Mouse (Mus musculus): ENCODE measurements around the gene B4galnt1.

The B4galnt1 gene

DNA sequence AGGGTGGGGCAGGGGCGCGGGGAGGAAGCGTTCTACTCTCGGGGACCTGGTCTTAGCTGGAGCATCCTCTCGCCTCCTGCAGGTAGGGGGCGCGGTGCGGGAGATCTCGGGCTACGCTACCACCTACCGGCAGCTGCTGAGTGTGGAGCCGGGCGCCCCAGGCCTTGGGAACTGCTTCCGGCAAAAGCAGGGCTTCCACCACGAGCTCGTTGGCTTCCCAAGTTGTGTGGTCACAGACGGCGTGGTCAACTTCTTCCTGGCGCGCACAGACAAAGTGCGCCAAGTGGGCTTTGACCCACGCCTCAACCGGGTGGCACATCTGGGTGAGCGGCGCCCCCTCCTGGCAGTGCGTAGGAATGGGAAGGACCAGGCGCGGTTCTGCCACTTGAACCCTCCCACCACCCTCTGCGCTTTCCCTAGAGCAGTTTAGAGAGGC lies 5.8 kb downstream of the B4galnt1 start:
- peak; percentile 87 for DNase-seq (ENCODE audit: low spot score)

DNA sequence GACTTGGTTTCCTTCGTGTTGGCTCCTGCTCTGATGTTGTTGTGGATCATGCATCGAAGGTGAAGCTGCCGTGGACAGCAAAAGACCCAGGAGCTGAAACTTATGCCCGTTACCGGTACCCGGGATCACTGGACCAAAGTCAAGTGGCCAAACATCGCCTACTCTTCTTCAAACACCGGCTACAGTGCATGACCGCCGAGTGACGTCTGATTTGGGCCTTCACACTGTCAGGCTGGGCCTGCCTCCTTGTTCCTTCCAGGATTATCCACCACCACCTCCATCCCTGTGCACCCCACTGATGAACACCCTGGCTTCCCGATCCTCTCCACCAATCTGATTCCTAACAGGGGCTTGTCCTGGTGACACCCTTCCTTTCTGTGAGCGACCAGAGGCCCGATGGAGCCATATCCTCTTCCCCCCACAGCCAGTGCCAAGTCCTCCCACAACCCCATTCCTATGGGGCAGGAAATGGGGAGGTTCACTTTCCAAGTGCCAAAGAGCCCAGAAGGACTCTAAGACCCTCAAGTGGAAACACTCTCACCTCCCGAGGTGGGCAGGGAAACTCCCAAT lies 6.7 kb downstream of the B4galnt1 start:
- DNase-seq (ENCODE audit: low spot score) = no peak

DNA sequence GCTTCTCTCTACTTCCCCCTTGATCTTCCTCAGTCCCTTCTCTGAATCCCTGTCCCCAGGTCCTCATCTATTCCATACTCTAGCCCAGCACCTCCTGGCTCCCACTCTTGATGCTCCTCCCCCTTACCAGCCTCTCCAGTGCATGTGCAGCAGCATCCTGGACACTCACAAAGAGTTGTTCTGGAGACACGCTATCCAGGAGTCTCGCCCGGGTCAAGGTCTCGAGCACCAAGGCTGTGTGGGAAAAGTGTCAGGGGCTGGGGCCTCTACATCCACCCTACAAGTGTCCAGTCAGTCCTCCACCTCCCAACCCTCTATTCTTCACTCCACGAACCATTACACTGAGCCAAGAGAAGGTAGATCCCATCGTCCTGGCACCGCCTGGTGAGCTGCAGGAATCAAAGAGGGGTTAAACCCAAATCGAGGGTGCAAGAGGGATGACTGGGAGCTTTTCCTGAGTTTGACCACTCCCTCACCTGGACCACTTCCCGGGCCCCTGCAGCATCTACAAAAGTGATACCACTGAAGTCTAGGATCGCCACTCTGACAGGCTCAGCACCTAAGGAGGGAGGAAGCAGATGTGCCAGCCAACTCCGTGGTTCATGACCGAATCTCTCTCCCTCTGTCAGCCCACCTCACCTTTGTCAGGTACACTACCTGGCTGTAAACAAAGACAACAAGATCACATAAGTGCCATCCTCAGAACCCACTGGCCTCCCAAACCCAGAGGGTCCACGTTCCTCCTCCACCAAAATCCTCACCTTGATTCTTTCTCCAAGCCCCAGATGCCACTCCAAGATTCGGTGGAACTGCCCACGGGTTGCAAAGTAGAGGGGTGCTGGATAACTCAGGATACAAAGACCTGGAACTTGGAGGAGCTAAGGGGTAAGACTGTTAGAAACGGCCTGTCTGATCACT lies 8.4 kb downstream of the B4galnt1 start:
- no peak for DNase-seq (ENCODE audit: low spot score)

DNA sequence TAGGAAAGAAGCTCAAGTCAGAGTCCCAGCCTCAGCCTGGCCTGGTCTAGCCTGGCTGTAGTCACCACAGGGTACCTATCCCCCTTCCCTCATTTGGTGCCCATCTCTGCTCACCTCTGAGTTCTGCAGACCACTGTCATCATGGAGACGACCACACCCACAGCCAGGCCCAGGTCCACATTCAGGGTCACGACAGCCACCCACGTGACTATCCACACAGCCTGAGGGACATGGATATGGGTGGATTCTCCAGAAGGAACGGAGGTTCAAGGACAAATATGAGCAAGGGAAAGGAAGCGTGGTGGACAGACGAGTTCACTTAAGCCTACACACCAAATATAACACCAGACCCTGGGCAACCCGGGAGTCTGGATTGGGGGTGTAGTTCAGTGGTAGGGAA lies 9.1 kb downstream of the B4galnt1 start:
- DNase-seq (ENCODE audit: low spot score) = no peak

DNA sequence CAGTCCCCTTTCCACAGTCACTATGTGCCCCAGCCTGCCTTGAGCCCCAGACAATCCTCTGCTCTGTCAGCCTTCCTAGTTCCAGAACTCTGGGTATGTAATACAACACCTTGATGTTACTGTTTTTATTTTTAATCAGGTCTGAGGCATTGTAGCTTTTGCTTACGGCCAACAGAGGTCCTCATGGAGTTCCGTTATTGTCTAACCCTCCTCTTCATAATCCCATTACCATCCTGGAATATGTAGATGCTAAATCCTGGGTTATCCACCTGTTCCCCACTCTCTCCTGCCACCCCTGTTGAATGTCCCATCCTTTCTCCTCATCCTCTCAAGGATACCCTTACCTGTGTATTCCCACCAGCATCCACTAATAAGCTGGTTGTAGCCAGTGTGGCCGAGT lies 11.2 kb downstream of the B4galnt1 start:
- DNase-seq (ENCODE audit: low spot score) = no peak

DNA sequence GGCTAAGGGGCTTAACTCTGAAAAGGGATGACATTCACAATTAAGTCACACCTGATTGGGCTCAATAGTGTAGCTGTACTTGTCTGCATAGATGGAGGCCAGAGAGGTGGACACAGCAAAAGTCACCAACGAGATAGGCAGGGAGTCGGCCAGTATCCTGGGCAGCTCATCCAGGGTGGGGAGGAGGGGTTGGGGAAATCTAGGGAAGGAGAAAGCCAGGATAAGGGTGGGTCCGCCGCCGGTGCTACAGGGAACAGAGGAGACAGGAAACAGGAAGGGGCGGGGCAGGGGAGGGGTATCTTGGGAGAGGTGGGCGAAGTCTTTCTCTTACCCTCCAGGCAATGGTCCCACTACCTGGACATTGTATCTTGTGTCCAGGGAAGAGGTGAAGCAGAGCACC lies 11.7 kb downstream of the B4galnt1 start:
- DNase-seq (ENCODE audit: low spot score) = no peak

DNA sequence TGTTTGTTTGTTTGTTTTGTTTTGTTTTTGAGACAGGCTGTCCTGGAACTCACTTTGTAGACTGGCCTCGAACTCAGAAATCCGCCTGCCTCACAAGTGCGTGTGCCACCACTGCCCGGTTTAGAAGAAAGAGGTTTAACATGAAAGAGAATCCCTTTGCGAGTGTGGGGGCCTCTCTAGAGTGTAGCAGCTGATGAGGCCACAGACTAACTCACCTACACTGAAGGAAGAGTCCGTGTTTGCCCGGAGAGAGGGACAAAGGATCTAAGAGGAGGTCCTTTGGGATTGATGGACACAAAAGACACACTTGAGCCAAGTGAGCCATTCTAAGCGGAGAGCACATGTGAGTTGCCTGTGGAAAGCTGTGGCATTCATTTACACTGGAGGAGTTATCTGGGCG lies 12.2 kb downstream of the B4galnt1 start:
- DNase-seq (ENCODE audit: low spot score) = no peak

DNA sequence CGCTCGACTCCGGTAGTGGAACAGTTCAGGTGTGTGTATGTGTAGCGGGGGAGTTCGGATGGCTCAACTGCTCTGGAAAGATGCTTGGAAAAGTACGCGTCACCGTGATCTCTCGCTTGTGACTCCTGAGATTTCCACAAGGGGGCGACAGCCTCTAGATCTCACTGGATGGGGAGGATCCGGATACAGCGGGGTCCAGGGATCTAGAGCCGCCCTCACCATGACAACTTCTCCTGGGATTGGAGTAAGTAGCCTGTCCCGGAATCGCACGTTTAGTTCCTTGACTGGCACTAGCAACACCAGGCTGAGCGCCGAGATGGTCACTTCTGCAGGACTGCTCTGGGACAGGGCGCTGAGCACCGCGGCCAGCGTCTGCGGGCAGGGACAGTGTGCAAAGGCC lies 12.7 kb downstream of the B4galnt1 start:
- no peak for DNase-seq (ENCODE audit: low spot score)

DNA sequence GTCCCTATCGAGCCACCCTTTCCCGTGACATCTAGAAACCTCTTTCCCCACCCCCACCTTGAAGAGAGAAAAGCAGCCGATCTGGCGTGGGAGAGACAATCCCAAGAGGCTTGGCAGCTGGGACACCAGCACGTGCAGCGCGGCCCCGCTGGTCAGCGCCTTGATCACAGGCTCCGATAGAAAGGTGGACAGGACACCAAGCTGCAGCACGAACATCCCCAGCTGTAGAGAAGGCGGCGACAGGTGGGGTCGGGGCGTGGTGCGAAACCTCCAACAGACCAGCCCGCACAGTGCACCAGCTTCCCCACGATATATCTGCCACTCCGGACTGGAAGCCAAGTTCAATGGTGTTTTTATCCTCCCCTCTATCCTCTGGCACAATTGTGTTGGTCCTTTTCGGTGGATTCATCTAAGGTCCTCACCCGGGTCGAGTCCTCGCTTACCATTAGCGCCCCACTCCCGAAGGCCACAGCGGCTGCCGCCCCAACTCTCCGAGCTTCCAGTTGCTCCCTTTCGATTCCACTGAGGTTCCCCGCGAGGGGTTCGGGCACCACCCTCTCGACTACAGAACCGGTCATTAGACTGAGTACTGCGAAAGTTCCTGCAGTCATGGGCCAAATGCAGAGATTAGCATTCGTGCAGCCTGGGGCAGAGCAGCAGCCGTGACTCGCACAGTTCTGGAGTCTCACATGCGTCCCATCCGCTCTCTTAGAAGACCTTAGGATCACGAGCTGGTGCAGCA lies 13.4 kb downstream of the B4galnt1 start:
- no peak for DNase-seq (ENCODE audit: low spot score)

DNA sequence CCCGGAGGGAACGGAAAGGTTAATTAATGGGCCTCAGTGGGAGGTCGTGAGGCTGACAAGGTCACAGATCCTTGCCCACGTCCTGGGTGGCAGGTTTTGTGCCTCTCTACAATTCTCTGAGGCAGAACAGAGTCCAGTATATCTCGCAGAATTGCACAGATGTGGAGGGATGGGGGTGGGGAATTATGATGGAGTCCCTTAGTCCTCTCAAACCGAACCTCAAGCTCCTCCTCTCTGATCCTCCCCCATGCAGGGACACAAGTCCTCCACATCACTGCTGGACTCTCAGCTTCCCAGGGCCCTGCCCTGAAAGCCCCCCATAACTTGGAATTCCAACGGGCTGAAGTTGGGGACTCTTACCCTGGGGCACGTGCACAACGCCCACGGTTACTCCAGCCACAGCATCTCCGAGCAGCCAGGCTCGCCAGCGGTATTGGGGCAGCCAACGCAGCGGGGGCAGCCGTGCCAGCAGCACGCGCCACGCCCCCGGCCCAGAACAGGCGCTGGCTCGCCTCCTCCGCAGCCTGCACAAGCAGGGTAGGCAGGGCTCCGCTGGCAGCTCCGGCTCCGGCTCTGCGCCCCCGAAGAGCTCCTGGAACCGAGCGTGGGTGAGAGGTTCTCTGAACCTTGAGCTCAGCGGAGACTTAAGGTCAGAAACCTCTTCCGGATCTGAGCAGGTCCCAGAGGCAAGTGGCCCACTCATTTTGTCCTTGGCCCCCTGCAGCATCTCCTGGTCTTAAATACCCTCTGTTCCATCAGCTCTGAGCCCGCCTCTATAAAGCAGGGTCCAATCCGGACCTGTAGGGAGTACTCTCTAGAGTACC lies 15.1 kb downstream of the B4galnt1 start, which contains the start of gene Slc26a10:
Gene Slc26a10, minus strand, starts transcription at position 775 of the 824 bp plus-strand sequence.
- no peak for DNase-seq (ENCODE audit: low spot score)

DNA sequence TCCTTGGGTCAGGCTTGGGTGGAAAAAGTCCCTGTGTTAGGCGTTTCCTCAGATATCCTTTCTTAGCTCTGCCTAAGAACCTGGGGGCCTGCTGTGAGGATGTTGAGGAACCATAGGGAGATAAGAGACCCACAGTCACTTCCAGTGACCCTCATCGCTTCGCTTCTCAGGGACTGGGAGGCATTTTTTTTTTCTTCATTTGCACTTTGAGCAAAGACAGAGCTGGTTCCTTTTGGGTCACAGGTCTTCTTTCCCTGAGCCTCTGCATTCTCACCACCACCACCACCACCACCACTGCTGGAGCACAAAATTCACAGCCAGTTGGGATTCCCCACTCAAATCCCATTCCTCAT lies 15.6 kb downstream of the B4galnt1 start:
- DNase-seq (ENCODE audit: low spot score) = no peak

DNA sequence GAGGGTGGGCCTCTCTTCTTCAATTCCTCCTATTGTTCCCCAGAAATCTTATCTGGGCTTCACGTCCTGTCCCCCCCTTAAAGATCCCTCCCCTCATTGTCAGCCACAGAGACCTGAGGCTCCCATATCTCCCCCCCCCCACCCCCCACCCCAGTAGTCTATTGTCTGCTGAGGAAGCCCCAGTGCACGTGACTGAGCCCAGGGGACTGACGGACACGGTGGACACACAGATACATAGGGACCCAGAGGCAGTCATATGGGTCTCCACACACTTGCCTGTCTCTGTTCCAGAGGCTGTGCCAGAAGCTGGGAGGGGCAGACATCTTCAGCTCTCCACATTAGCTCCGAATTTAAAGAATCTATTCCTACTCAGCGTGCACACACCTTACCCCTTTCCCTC lies 16.5 kb downstream of the B4galnt1 start:
- DNase-seq (ENCODE audit: low spot score) = no peak

DNA sequence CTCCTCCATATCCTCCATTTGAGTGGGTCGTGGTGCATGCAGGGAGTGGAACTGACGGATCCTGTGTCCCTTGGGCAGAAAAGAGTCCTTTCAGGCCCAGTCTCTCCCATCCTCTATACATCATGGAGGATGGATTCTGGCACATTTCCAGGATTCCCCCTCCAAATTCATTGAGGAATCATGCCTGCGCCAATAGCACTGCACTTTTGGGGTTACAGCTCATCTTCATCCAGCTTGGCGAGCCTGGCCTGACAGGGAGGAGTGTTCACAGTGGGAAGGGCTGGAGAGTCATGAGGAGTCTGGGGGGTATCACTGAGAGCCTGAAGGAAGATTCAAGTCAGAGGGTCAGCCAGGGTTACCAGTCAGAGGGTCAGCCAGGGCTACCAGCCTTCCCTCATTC lies 17.6 kb downstream of the B4galnt1 start:
- no peak for DNase-seq (ENCODE audit: low spot score)

DNA sequence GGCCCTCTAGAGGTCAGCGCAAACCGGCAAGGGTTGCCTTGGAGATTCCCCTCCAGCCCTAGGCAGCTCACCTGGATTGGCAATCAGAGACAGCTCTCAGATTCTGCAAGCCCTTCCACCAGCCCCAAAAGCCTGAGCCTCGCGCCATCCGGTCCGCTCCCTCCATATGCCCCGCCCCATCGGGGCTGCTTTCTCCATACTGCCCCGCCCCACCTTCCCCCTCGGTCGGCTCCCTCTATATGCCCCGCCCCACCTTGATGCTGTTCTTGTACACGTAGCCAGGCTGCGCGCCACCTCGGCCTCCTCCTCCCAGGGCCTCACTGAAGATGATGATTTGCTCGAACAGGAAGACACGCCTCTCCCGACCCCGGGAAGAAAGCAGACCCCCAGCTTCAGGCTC lies 18.7 kb downstream of the B4galnt1 start:
- no peak for DNase-seq (ENCODE audit: low spot score)

DNA sequence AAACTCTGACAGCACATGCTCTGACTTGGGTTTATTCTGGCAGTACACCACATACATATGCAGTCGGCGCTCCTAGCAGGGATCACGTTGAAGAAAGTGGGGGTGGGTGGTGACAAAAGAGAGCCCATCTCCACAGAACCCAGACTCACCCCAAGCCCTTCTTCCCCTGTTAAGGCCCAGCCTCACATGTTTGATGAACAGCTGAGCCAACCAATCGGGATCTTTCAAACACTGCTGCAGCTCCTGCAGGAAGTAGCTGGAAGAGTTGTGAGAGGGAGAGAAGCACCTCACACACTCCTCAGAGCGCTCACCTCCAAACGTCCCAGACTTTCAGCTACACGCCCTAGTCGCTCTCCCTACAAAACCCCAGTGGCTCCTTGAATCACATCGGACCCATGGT lies 20.1 kb downstream of the B4galnt1 start:
- DNase-seq (ENCODE audit: low spot score) = no peak

DNA sequence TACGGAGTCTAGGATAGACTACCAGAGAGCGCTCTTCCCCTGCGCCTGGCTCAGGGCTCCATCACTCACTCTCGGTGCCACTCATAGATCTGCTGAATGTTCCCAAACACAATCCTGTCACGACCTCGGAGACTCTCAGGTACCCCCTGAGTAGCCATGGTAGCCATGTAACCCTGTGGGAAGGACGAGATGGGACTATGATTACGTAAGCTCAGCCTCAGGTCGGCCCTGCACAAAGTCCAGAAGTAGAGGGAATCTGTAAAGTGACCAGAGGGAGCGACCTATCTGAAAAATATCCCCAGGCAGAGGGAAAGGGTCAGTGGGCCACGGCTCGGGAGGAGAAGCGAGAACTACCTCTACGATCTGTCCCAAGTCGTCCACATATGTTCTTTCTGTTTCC lies 20.5 kb downstream of the B4galnt1 start:
- no peak for DNase-seq (ENCODE audit: low spot score)

DNA sequence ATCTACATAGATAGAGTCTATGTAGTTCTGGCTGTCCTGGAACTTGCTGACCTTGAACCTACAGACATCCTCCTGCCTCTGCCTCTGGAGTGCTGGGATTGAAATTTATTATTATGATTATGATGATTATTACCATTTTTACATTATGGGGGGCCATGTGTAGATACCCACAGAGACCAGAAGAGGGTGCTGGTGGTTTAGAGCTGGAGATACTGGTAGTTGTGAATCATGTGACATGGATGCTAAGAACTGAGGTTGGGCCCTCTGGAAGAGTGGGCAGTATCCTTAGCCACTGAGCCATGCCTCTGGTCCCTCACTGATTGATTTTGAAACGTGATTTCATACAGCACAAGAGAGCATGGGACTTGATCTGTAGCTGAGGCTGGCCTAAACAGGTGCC lies 21.4 kb downstream of the B4galnt1 start:
- DNase-seq (ENCODE audit: low spot score) = no peak

DNA sequence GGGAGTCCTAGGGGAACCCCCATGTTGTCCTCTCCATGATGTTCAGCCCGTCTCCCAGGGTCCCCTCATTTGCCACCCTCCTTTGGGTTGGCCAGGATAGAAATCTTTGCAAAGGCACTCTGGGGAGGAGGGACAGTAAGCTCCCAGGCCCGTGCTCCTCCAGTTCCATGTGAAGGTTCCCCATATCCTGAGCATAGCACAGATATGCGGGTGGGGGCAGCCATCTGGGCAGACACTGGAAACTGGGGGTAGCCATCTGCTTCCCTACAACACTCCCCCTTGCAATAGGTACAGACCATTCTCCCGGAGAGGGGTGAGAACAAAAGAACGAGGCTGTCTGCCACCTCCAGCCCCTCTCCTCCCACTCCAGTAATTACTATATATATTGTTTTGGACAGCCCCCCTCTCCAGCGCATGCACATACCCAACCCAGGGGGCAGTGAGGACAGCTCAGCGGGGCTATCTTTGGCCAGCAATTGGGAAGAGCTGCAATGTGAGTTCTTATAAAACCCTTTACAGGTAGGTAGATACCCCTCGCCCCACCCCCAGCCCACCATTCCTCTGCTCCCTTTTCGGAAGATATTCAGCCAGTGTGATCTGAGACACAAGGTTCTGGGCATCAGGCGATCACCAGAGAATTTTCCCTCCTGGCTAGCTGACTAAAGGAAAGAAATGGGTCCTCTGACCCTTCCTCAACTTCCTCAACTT lies 22.5 kb downstream of the B4galnt1 start:
- no peak for DNase-seq (ENCODE audit: low spot score)

DNA sequence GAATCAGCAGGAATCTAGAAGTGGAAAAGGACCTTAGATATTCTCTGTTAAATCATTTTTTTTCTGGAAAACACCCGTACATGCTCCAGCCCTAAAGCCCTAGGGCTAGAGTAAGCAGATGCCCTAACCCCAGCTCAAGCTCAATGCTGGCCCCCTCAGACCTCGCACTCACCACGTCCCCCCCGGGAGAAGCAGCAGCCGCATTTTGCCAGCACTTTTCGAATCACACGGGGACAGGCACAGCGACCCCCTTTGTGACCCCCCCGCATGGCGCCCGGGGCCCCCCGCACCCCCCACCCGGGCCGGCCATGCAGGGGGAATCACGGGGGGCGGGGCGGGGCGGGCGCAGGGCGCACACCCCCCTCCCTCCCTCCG lies 23.0 kb downstream of the B4galnt1 start:
- DNase-seq (ENCODE audit: low spot score) = no peak

DNA sequence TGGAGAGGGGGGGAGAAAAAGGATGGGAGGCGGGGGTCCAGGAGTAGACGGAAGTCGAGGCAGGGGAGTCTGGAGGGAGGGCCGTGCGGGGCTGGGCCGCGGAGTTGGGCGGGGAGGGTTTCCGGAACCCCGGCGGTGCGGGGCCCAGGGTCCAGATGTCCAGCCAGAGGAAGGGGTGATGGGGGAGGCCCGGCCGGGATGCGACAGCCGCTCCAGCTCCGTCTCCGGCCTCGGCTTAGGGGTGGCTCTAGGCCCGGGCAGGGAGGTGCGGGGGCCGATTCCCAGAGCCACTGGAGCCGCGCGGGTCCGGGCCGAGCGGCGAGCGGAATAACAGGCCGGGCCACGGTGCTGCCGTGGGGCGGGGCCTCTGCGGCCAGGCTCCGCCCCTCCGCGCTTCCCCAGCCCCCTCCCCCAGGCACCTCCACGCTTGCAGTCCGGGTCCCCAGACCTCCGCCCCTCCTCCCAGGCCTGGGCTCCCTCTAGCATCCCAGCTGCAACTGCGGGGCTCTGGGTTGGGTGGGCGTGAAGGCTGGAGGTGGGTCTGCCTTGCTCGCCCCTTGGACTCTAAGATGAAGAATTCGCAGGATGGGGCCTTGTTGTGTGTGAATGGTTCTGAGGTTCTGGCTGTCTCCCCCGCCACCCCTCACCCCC lies 23.6 kb downstream of the B4galnt1 start:
- DNase-seq (ENCODE audit: low spot score) = no peak

DNA sequence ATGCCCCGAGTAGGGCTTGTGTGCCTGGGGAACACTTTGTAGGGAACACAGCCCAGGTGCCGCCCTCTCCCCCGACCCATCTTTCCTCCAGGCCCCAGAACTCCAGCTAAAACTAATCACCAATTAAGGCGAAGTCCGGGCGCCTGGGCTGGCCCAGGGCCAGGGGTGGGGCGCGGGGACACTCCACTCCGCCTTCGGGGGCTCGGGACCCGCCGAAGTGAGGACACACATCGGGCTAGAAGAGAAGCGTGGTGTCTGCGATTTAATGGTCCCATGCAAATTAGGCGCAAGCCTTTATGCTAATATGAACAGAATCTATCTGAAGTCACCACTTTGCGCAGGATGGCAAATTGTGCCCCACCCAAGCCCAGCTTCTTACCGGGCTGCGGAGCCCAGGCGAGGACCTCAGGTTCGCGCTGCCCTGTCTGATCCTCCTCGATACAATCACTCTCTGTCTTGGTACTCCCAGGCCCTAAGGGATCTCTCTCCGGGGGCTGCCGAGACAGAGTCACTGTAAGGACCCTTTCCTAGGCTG lies 24.2 kb downstream of the B4galnt1 start:
- DNase-seq (ENCODE audit: low spot score) = no peak

Data from T-cell, adult 2 months (primary cell).